Mouse (Mus musculus) telencephalon, adult 2 months (tissue): Measurements from ENCODE around the gene Sned1.
"Not testable (repeated sequence)": the region's sequence is repeated elsewhere in the genome, so short reads cannot be mapped to it uniquely, and the experiment has no call there.

Experiments used
- DNase-seq: peaks from one replicate; pipeline ENCODE4 v3.0.0-alpha.2; 2011; ENCODE audit warnings: low read depth, low spot score

The Sned1 gene

DNA sequence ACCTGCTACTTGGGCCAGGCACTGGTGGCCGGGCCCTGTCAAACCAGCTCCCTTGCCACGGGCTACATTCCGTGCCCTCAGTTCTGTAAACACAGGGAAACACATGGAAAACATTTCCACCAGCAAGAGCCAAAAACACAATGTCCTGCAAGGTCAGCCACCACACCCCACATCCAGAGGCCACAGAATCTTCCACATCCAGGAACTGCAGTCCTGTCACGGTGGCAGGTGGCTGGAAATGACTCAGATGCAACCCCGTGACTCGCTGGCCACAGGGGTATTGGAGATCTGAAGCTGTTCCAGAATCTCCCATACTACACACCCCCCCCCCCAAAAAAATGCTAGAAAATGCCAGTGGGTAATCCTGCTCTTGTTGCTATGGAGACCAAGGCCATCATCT lies 6.4 kb upstream of the Sned1 start:
- DNase-seq, result no peak

GRCm38 (mm10) chr1:93229626-93230025 lies 6.0 kb upstream of the Sned1 start:
- no peak for DNase-seq

GRCm38 (mm10) chr1:93236545-93236924 lies 894 bp downstream of the Sned1 start:
- no peak for DNase-seq

DNA sequence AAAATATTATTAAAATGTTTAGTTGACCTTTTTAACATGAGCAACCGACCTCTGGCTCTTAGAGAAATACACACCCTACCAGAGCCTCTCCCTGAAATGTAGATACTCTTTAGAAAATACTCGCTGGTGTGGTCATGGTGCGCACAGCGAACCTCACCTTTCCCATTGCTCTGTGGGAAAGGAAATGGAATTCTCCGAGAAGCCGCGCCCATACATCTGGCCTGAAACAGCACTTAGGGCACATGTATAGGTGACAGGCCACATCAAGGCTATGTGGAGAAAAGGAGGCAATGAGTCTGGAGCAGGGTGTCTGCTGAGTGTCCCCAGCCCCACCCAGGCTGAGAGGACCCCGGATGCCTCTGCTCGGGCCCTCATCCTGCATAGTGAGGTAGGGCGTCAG lies 2.0 kb downstream of the Sned1 start:
- DNase-seq, result no peak

DNA sequence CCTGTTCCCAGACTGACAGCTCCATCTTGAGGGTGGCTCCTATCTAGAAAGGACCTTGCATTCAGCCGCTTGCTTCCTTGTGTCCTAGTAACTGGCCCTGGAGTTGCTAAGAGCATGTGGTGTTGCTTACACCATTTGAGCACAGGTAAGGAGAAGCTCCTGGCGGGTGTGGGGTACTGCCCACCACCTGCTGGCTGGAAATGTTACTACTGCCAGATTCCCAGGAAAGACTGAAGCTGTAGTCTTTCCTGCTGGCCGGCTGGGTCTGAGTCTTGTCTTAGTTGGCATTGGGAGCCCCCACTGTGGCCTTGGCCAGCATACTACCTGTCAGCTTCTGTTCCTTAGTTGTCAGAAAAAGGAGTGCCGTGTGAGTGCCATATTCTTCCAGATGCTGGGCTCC lies 2.6 kb downstream of the Sned1 start:
- no peak for DNase-seq

- DNase-seq, result no peak
These were observed 10.3 kb downstream of the Sned1 start for GRCm38 (mm10) chr1:93245936-93246335.

DNA sequence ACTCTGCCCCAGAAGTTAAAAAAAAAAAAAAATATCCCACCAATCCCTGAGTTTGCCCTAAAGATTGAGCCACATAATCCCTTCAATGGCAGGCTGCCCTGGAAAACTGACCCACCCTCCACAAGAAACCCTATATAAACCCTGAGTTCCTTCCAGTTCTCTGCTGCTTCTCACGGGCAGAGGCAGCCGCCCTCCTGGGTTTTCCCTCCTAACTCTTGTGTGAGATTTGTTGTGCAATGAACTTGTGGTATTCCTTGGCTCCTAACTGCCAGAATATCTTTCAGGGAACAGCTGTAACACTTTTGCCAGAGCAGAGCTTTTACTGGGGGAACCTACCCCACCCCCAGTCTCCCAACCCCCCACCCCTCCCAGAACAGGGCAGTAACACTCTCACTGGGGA lies 16.9 kb downstream of the Sned1 start:
- DNase-seq, result no peak

DNA sequence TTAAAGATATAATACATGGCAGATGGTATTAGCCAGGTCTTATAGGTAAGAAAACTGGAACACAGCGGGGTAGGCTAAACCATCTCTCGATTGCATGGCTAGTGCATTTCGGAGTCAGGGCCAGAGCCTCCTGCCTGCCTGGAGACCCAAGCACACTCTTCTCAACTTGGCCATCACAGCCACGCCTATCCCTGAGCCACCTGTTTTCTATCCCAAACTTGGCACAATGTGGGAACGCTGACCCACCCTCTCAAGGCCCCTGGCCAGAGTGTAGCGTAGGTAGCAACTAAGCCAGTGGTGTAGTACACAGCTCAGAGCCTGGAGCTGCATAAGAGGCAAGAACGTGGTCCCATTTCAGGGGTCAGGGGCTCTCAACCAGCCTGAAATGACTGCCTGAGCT lies 20.1 kb downstream of the Sned1 start:
- DNase-seq, result no peak

GRCm38 (mm10) chr1:93257560-93257959 lies 21.9 kb downstream of the Sned1 start:
- no peak for DNase-seq

- no peak for DNase-seq
These were observed 31.6 kb downstream of the Sned1 start for GRCm38 (mm10) chr1:93267207-93267606.

GRCm38 (mm10) chr1:93268246-93268645 lies 32.6 kb downstream of the Sned1 start:
- no peak for DNase-seq

- no peak for DNase-seq
These were observed 35.0 kb downstream of the Sned1 start for GRCm38 (mm10) chr1:93270516-93271240.

DNA sequence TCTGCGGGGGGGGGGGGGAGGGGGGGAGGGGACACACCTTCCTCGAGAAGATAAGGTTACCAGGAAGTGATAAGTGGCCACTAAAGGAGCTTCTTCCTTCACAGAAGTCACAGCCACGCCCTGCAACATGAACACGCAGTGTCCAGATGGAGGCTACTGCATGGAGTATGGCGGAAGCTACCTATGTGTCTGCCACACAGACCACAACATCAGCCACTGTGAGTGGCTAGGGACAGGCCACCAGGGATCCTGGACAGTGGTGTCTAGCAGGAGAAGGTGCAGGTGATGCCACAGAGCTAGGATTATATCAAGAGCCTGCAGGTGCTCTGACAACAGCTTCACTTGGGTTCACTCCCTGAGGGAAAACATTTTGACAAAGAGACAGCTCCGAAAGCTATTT lies 36.1 kb downstream of the Sned1 start:
- DNase-seq, result no peak

DNA sequence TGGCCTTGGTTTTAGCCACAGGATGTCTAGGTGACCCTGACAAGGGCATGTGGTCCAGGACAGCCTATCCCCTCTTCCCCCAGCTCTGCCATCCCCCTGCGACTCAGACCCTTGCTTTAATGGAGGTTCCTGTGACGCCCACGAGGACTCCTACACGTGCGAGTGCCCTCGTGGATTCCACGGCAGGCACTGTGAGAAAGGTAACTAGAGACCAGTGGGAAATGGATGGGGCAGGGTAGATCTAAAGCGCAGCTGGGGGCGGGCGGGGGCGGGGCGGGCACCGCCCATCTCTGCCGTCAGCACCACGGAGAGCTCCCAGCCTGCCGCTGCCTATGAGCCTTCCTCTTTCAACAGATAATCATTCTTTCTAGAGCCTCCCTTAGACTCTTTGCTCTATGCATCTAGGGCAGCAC lies 36.8 kb downstream of the Sned1 start:
- no peak for DNase-seq

DNA sequence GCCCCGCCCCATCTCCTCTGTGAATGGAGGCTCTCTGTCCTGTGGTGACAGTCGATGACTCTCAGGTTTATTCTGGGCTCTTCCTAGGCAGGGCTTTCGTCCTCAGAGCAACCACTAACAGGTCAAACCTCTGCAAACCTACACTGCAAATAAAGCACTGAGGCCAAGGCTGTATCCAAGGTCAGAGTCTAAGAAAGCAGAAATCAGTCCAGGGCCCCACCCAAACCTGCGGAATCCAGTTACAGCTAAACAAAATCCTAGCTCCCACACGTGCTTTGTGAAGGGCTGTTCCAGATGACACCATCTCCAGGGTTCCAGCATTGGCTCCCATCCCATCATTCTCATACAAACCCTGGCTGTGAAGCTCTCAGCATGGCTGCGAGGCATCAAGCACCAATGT lies 39.9 kb downstream of the Sned1 start:
- no peak for DNase-seq

- no peak for DNase-seq
These were observed 41.4 kb downstream of the Sned1 start for GRCm38 (mm10) chr1:93277041-93277440.

DNA sequence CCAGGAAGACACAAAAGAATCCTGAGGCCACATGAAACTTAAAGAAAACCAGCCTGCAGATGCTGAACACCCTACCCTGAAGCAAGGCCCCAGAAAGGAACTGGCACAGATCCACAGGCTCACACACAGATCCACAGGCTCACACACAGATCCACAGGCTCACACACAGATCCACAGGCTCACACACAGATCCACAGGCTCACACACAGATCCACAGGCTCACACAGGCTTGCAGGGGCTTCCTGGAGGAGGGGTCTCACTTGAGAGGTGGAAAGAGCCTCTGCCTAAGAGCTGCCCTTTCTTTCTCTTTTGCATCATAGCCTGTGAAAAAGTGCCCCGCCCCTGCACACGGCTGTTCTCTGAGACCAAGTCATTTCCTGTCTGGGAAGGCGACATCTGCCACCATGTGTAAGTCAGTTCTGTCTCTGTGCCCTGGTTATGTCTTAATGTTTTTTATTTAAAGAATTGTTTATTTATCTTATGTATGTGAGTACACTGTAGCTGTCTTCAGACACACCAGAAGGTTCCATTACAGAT lies 54.1 kb downstream of the Sned1 start:
- no peak for DNase-seq

- no peak for DNase-seq
These were observed 55.3 kb downstream of the Sned1 start for GRCm38 (mm10) chr1:93290956-93291355.

DNA sequence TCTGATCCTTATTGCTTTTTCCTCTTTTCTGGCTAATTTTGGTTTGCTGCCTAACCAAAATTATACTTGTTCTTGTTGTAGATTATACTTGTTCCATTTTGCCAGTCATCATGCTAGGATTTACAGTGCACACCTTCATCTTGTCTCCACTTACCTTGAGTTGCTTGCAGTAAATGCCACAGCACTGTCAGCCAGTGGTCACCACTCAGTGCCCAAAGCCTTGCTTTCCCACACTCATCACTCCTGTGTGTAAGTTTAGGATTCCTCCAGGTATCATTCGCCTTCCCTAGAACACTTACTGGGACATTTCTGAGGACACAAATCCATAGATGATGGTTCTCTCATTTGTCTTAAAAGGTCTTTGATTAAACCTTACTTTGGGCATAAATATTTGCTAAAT lies 56.0 kb downstream of the Sned1 start:
- no peak for DNase-seq

GRCm38 (mm10) chr1:93292006-93292405 lies 56.4 kb downstream of the Sned1 start:
- no peak for DNase-seq

DNA sequence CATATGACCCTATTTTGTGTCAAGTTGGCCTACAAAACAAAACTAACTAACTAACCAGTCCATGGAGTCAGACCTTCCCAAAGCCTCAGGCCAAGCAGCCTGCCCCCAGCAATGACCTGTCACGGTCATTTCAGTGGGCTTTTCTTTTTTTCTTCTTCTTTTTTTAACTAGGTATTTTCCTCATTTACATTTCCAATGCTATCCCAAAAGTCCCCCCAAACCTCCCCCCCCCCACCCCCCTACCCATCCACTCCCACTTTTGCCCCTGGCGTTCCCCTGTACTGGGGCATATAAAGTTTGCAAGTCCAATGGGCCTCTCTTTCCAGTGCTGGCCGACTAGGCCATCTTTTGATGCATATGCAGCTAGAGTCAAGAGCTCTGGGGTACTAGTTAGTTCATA lies 58.9 kb downstream of the Sned1 start:
- DNase-seq, result not testable (repeated sequence)

GRCm38 (mm10) chr1:93299791-93300190 lies 64.2 kb downstream of the Sned1 start:
- DNase-seq, result no peak

DNA sequence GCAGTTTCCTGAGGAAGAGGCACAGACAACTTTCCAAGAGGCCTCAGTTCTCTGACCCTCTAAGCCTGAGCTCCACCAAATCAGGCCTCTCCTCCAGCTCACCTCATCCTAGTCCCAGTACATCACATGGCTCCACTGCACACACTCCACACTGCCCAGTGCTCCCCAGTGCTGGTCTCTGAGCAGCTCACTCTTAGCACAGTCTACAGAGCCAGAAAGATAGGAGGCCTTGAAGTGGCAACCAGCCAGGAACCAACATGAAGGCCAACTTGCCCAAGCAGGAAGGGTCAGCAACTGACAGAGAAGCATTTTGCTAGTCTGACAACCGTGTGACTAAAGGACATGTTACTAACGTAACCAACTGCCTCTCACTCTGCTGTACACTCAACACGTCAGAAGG lies 64.9 kb downstream of the Sned1 start:
- no peak for DNase-seq
